Mouse (Mus musculus) A20 (cell line): ENCODE data around the gene Frrs1.

Source experiments
- DNase-seq: peaks from one replicate; pipeline ENCODE4 v3.0.0-alpha.2; 2011; ENCODE audit warnings: low read depth, low spot score

Gene Frrs1

GRCm38 (mm10) chr3:116906596-116906995 is 47.3 kb downstream of the Frrs1 start:
- DNase-seq: no peak

GRCm38 (mm10) chr3:116914374-116914773 is 55.1 kb downstream of the Frrs1 start:
- no peak for DNase-seq

GRCm38 (mm10) chr3:116914931-116915330 is 55.7 kb downstream of the Frrs1 start:
- DNase-seq: no peak

GRCm38 (mm10) chr3:116917016-116917415 is 57.8 kb downstream of the Frrs1 start:
- no peak for DNase-seq

- no peak for DNase-seq
Observed at GRCm38 (mm10) chr3:116921535-116921934, 62.3 kb downstream of the Frrs1 start.

- DNase-seq: no peak
Observed at GRCm38 (mm10) chr3:116923042-116923441, 63.8 kb downstream of the Frrs1 start.

GRCm38 (mm10) chr3:116928994-116929393 is 69.7 kb downstream of the Frrs1 start:
- no peak for DNase-seq

- no peak for DNase-seq
Observed at GRCm38 (mm10) chr3:116933158-116933557, 73.9 kb downstream of the Frrs1 start.

GRCm38 (mm10) chr3:116936934-116937691 is 77.8 kb downstream of the Frrs1 start:
- no peak for DNase-seq

GRCm38 (mm10) chr3:116940804-116941558 is 81.7 kb downstream of the Frrs1 start:
- DNase-seq: no peak

GRCm38 (mm10) chr3:116941559-116942117 is 82.4 kb downstream of the Frrs1 start:
- DNase-seq: no peak

- no peak for DNase-seq
Observed at GRCm38 (mm10) chr3:116942751-116943150, 83.5 kb downstream of the Frrs1 start.

- no peak for DNase-seq
Observed at GRCm38 (mm10) chr3:116943422-116943821, 84.2 kb downstream of the Frrs1 start.

- no peak for DNase-seq
Observed at GRCm38 (mm10) chr3:116946476-116946875, 87.2 kb downstream of the Frrs1 start.

- DNase-seq: no peak
Observed at GRCm38 (mm10) chr3:116950665-116951115, 91.4 kb downstream of the Frrs1 start.

- DNase-seq: no peak
Observed at GRCm38 (mm10) chr3:116951489-116951888, 92.2 kb downstream of the Frrs1 start.

GRCm38 (mm10) chr3:116952242-116952899 is 93.1 kb downstream of the Frrs1 start:
- no peak for DNase-seq

- DNase-seq: no peak
Observed at GRCm38 (mm10) chr3:116953366-116953765, 94.1 kb downstream of the Frrs1 start.

GRCm38 (mm10) chr3:116955061-116955460 is 95.8 kb downstream of the Frrs1 start:
- DNase-seq: no peak
